Mouse (Mus musculus): ENCODE results near the gene Nhsl1. TPM values are rescaled to one million over a fixed set of nuclear protein-coding genes. Genes with fewer than 3 reads are reported as not detected.

Nhsl1 gene
- polyA plus RNA-seq, 1 experiment from 2014 or later, result 10.5 TPM

GRCm38 (mm10) chr10:18329096-18330038 lies 10.6 kb downstream of the Nhsl1 start:
- 0 out of 2 replicates have a peak, but pooled peaks cover 7% of the 10 kb centered on the region for H3K27me3 ChIP-seq (ENCODE audit: low read depth, poor library complexity, severe bottlenecking)
- no peaks in the 10 kb centered on the region for H3K9me3 ChIP-seq (replicated peaks)
- peak overlapping the region; percentile 86 for H3K27ac ChIP-seq (replicated peaks)
- H3K36me3 ChIP-seq, result no peaks in the 10 kb centered on the region
- H3K4me1 ChIP-seq, result peaks cover 61% of the 10 kb centered on the region
- 3% methylated on average over 23 of the region's 23 CpGs for WGBS
- peak overlapping the region; percentile 45 for H3K4me3 ChIP-seq
- peak; percentile 53 for DNase-seq (ENCODE audit: low spot score)

GRCm38 (mm10) chr10:18330445-18330844 lies 11.7 kb downstream of the Nhsl1 start:
- no peak overlapping the region for H3K4me3 ChIP-seq
- 84% methylated on average over 5 of the region's 5 CpGs for WGBS
- H3K36me3 ChIP-seq, result no peaks in the 10 kb centered on the region
- H3K4me1 ChIP-seq, result peaks cover 67% of the 10 kb centered on the region
- H3K27ac ChIP-seq (replicated peaks), result peak overlapping the region; percentile 73
- 0 out of 2 replicates have a peak, but pooled peaks cover 7% of the 10 kb centered on the region for H3K27me3 ChIP-seq (ENCODE audit: low read depth, poor library complexity, severe bottlenecking)
- no peaks in the 10 kb centered on the region for H3K9me3 ChIP-seq (replicated peaks)
- DNase-seq (ENCODE audit: low spot score), result no peak

DNA sequence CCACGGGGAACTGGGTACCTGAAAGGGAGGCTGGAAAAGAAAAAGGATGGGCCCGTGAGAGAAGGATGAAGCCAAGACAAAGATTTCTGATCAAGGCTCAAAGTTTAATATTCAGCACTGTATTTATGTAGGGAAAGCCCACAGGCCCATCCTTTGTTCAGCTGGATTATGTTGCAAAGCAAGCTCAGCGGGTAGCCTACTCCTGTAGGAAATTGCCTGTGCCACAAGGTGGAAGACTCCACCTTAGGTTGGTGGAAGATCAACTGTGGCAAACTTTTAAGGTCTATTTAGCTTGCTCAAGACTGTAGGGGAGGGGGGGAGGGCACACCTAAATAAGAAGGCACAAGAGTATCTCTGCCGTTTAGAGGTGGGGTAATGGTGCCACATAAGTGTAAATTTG lies 14.8 kb downstream of the Nhsl1 start:
- no peak for DNase-seq (ENCODE audit: low spot score)
- WGBS, result 32% methylated on average over 4 of the region's 4 CpGs
- H3K4me1 ChIP-seq, result peaks cover 59% of the 10 kb centered on the region

DNA sequence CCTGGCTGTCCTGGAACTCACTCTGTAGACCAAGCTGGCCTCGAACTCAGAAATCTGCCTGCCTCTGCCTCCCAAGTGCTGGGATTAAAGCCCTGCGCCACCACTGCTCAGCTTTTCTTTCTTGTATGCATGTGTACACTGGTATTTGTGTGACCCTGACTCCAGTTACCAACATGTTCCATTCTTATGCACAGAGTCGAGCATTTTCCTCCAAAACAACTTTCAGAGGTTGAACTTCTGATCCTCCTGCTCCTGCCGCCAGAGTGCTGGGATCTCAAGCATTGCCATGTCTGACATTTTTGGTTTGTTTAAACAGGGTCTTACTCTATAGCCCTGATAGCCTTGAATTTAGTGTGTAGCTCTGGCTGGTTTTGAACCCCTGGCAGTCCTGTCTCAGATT lies 15.4 kb downstream of the Nhsl1 start:
- no peaks in the 10 kb centered on the region for H3K27me3 ChIP-seq (ENCODE audit: low read depth, poor library complexity, severe bottlenecking)
- H3K27ac ChIP-seq (replicated peaks), result no peak overlapping the region; the same call in 1 of the 2 replicates
- no peak for DNase-seq (ENCODE audit: low spot score)
- no peak overlapping the region for H3K4me3 ChIP-seq
- H3K36me3 ChIP-seq, result no peaks in the 10 kb centered on the region
- peaks cover 53% of the 10 kb centered on the region for H3K4me1 ChIP-seq
- H3K9me3 ChIP-seq (replicated peaks), result no peaks in the 10 kb centered on the region
- 94% methylated on average over 4 of the region's 4 CpGs for WGBS

More for the DNA sequence above, 14.8 kb downstream of the Nhsl1 start:
- Histone ChIP-seq H3K9me3 (replicated peaks) (no peaks in the 10 kb centered on the region), H3K4me3 (no peak overlapping the region), H3K27me3 (ENCODE audit: low read depth, poor library complexity, severe bottlenecking) (0 out of 2 replicates have a peak, but pooled peaks cover under 1% of the 10 kb centered on the region), H3K36me3 (no peaks in the 10 kb centered on the region), H3K27ac (replicated peaks) (no peak overlapping the region)

- H3K27ac ChIP-seq (replicated peaks), result no peak overlapping the region
- H3K36me3 ChIP-seq, result peaks cover 4% of the 10 kb centered on the region; the same call in 1 of the 2 replicates
- peaks cover 48% of the 10 kb centered on the region for H3K4me1 ChIP-seq
- no peak overlapping the region for H3K4me3 ChIP-seq
- no peaks in the 10 kb centered on the region; the same call in 1 of the 2 replicates for H3K27me3 ChIP-seq (ENCODE audit: low read depth, poor library complexity, severe bottlenecking)
- no peaks in the 10 kb centered on the region for H3K9me3 ChIP-seq (replicated peaks)
- no peak for DNase-seq (ENCODE audit: low spot score)
- WGBS, result 80% methylated on average over 9 of the region's 9 CpGs
Observed at GRCm38 (mm10) chr10:18334734-18335133, 15.9 kb downstream of the Nhsl1 start.

- no peaks in the 10 kb centered on the region for H3K9me3 ChIP-seq (replicated peaks)
- peaks cover 40% of the 10 kb centered on the region for H3K4me1 ChIP-seq
- no peak overlapping the region for H3K27ac ChIP-seq (replicated peaks)
- 94% methylated on average over 5 of the region's 5 CpGs for WGBS
- H3K4me3 ChIP-seq, result no peak overlapping the region
- H3K27me3 ChIP-seq (ENCODE audit: low read depth, poor library complexity, severe bottlenecking), result no peaks in the 10 kb centered on the region; the same call in 1 of the 2 replicates
- H3K36me3 ChIP-seq, result peaks cover 11% of the 10 kb centered on the region; the same call in 1 of the 2 replicates
- no peak for DNase-seq (ENCODE audit: low spot score)
Observed at GRCm38 (mm10) chr10:18337725-18338124, 18.9 kb downstream of the Nhsl1 start.

DNA sequence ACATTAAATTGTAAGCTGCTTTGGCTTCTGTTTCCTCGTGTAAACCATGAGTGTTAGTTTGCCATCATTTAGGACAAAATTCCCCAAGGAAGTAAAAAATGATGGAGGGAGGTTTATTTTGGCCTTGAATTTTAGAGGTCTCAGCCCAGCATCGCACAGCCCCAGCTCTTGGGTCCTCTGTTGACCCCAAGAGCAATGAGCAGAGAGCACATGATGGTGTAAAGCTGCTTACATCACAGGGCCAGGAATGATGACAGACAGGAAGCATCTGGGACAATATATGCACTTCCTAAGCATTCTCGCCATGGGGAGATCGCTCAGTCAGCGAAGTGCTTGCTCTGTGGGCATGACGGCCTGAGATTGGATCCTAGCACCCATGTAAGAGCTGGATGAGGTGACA lies 20.6 kb downstream of the Nhsl1 start:
- Histone ChIP-seq H3K27ac (replicated peaks) (no peak overlapping the region), H3K27me3 (ENCODE audit: low read depth, poor library complexity, severe bottlenecking) (no peaks in the 10 kb centered on the region; the same call in 1 of the 2 replicates), H3K9me3 (replicated peaks) (no peaks in the 10 kb centered on the region), H3K36me3 (peaks cover 13% of the 10 kb centered on the region; the same call in 1 of the 2 replicates), H3K4me3 (no peak overlapping the region), H3K4me1 (peaks cover 36% of the 10 kb centered on the region)
- DNase-seq (ENCODE audit: low spot score), result no peak
- WGBS, result 94% methylated on average over 6 of the region's 6 CpGs

- H3K4me3 ChIP-seq, result no peak overlapping the region
- H3K27ac ChIP-seq (replicated peaks), result 0 out of 2 replicates have a peak overlapping the region, but pooled peaks have one; percentile 4
- peaks cover 34% of the 10 kb centered on the region for H3K4me1 ChIP-seq
- H3K36me3 ChIP-seq, result peaks cover 13% of the 10 kb centered on the region; the same call in 1 of the 2 replicates
- H3K27me3 ChIP-seq (ENCODE audit: low read depth, poor library complexity, severe bottlenecking), result no peaks in the 10 kb centered on the region; the same call in 1 of the 2 replicates
- DNase-seq (ENCODE audit: low spot score), result no peak
- H3K9me3 ChIP-seq (replicated peaks), result no peaks in the 10 kb centered on the region
- 100% methylated on average over 1 of the region's 1 CpGs for WGBS
Observed at GRCm38 (mm10) chr10:18340930-18341329, 22.1 kb downstream of the Nhsl1 start.

DNA sequence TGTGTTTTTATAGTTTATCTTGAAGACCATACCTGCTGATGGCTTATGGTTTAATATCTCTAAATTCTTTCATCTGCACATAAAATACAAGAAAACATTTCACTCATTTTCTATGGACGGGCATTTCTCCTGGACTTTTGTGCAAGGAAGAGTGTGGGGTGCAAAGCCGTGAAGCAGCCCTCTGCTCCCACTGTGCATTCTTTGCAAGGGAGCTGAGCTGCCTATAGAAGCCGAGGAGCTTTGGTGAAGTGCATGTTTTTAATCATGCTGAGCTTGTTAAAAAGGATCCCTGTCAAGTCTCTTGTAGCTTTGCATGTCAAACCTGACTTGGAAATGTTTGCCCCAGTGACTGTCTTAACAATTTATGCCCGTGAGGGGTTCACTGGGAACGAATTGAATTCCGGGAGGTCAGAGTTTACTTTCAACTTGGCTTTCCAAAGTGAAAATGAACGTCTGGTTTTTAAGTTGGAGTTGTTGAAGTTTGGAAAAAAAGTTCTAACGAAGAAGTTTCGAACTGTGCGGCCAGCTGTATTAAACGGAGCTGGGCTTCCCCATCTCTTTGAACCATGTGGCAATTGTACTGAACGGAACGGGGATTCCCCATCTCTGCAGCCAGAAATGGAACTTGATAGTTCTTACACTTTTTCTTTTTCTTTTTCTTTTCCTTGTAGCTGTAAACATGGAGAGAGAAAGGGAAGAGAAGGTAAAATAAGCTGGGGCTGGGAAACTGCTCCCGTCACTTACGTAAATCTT lies 22.8 kb downstream of the Nhsl1 start:
- no peaks in the 10 kb centered on the region for H3K9me3 ChIP-seq (replicated peaks)
- peaks cover 13% of the 10 kb centered on the region; the same call in 1 of the 2 replicates for H3K36me3 ChIP-seq
- WGBS, result 42% methylated on average over 15 of the region's 15 CpGs
- no peak overlapping the region for H3K4me3 ChIP-seq
- H3K27ac ChIP-seq (replicated peaks), result no peak overlapping the region
- no peak for DNase-seq (ENCODE audit: low spot score)
- no peaks in the 10 kb centered on the region; the same call in 1 of the 2 replicates for H3K27me3 ChIP-seq (ENCODE audit: low read depth, poor library complexity, severe bottlenecking)
- peaks cover 34% of the 10 kb centered on the region for H3K4me1 ChIP-seq

DNA sequence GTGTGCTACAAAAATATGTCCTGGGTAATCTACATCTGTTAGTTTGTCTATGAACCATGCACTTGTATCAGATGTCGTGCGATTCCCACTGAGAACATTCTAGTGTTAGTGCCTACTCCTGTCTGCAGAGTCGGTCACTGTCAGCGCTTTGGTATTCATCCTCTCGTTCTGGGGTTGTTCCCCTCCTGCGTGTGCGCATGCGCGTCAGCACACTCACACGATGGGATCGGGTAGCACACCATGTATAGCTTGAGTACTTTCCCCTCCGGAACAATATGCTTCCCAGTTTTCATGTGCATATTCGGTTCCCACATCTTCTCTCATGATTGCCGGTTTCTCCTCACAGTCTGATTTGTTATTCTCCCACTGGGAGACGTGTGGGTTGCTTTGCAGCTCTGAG lies 28.4 kb downstream of the Nhsl1 start:
- Histone ChIP-seq H3K27me3 (ENCODE audit: low read depth, poor library complexity, severe bottlenecking) (no peaks in the 10 kb centered on the region), H3K27ac (replicated peaks) (no peak overlapping the region), H3K4me1 (peaks cover 17% of the 10 kb centered on the region), H3K4me3 (no peak overlapping the region), H3K36me3 (peaks cover 4% of the 10 kb centered on the region; the same call in 1 of the 2 replicates), H3K9me3 (replicated peaks) (no peaks in the 10 kb centered on the region)
- no peak for DNase-seq (ENCODE audit: low spot score)
- 90% methylated on average over 15 of the region's 15 CpGs for WGBS

- Histone ChIP-seq H3K27me3 (ENCODE audit: low read depth, poor library complexity, severe bottlenecking) (no peaks in the 10 kb centered on the region), H3K4me3 (no peak overlapping the region), H3K27ac (replicated peaks) (no peak overlapping the region), H3K9me3 (replicated peaks) (no peaks in the 10 kb centered on the region), H3K4me1 (0 out of 2 replicates have a peak, but pooled peaks cover 3% of the 10 kb centered on the region), H3K36me3 (no peaks in the 10 kb centered on the region)
- 92% methylated on average over 4 of the region's 4 CpGs for WGBS
- DNase-seq (ENCODE audit: low spot score), result no peak
Observed at GRCm38 (mm10) chr10:18350781-18351180, 32.0 kb downstream of the Nhsl1 start.

- no peak for DNase-seq (ENCODE audit: low spot score)
- Histone ChIP-seq H3K27ac (replicated peaks) (no peak overlapping the region), H3K36me3 (no peaks in the 10 kb centered on the region), H3K4me3 (no peak overlapping the region), H3K4me1 (0 out of 2 replicates have a peak, but pooled peaks cover 3% of the 10 kb centered on the region), H3K27me3 (ENCODE audit: low read depth, poor library complexity, severe bottlenecking) (no peaks in the 10 kb centered on the region), H3K9me3 (replicated peaks) (no peaks in the 10 kb centered on the region)
- WGBS, result 93% methylated on average over 5 of the region's 5 CpGs
Observed at GRCm38 (mm10) chr10:18352937-18353336, 34.2 kb downstream of the Nhsl1 start.

Measured in midbrain, embryonic 10.5 days (tissue).